8 mouse cellular contexts compared by ENCODE assay signal in genomic region chr1:181552533-181553410, GRCm38 (mm10). TPM values are rescaled to one million over a fixed set of nuclear protein-coding genes. Genes with fewer than 3 reads are reported as not detected.
DNase-seq lines count a peak whose midpoint lies in the region; ATAC-seq lines count a peak whose summit lies in the region.

No protein-coding gene starts in this region.

- no peaks in the 10 kb centered on the region for H3K9me3 ChIP-seq in forebrain, embryonic 13.5 days (replicated peaks)
- no peaks in the 10 kb centered on the region for H3K9me3 ChIP-seq in forebrain, embryonic 10.5 days

- peaks cover 8% of the 10 kb centered on the region; the same call in 1 of the 2 replicates for H3K4me1 ChIP-seq in forebrain, embryonic 13.5 days
- peaks cover 10% of the 10 kb centered on the region for H3K4me1 ChIP-seq in forebrain, embryonic 10.5 days

- H3K27me3 ChIP-seq in forebrain, embryonic 13.5 days: no peaks in the 10 kb centered on the region
- no peaks in the 10 kb centered on the region for H3K27me3 ChIP-seq in forebrain, embryonic 10.5 days (ENCODE audit: poor library complexity, severe bottlenecking)

- no peak overlapping the region for H3K9ac ChIP-seq in forebrain, embryonic 13.5 days

- DNase-seq in forebrain, embryonic 10.5 days (ENCODE audit: extremely low spot score, low spot score): no peak
- DNase-seq in right cerebral cortex, adult 2 months (ENCODE audit: low spot score in 2 of 2): peak; percentile 28 to 30
- DNase-seq in right cerebral cortex, postnatal 14 days: no peak
- no peak for DNase-seq in thymus, postnatal 14 days
- DNase-seq in kidney, postnatal 4 days: no peak
- DNase-seq in gastrocnemius, adult 8-10 months (ENCODE audit: low spot score in 2 of 2): no peak

- WGBS in forebrain, embryonic 13.5 days: 46% methylated on average over 10 of the region's 10 CpGs
- WGBS in forebrain, embryonic 10.5 days: 53% methylated on average over 10 of the region's 10 CpGs

- no peak overlapping the region for H3K27ac ChIP-seq in forebrain, embryonic 13.5 days
- no peak overlapping the region for H3K27ac ChIP-seq in forebrain, embryonic 10.5 days

- ATAC-seq in forebrain, embryonic 13.5 days: peak; percentile 58; the same call in 1 of the 2 replicates
- ATAC-seq in megakaryocyte, adult 5-6 weeks (ENCODE audit: poor library complexity, severe bottlenecking): peak; percentile 90

- H3K4me2 ChIP-seq in forebrain, embryonic 13.5 days: no peak overlapping the region

- H3K4me3 ChIP-seq in forebrain, embryonic 13.5 days: no peak overlapping the region
- no peak overlapping the region for H3K4me3 ChIP-seq in forebrain, embryonic 10.5 days

- H3K36me3 ChIP-seq in forebrain, embryonic 13.5 days (ENCODE audit: poor library complexity, severe bottlenecking): no peaks in the 10 kb centered on the region
- no peaks in the 10 kb centered on the region for H3K36me3 ChIP-seq in forebrain, embryonic 10.5 days (replicated peaks)

RNA-seq across cellular contexts. Expression of gene Dnah14, which starts 23.6 kb away (rescaled TPM):
- polyA plus RNA-seq in forebrain, embryonic 13.5 days (2015; fragmentation: Nextera tagmentation; extraction: Ambion mirVana): 1.4 and 2.0 TPM in 2 replicates
- 2.0 and 2.3 TPM in 2 replicates for polyA plus RNA-seq in forebrain, embryonic 10.5 days (2016; fragmentation: Nextera tagmentation; extraction: Ambion mirVana)
- 0.09 TPM in 1 of 2 replicates, not detected in the other for total RNA-seq in megakaryocyte, adult 5-6 weeks (2015)
- 2.9 and 3.0 TPM in 2 replicates for total RNA-seq in megakaryocyte, adult 5-6 weeks (2017)
- not detected for total RNA-seq in gastrocnemius, adult 8-10 months (2022)

RNA-seq across cellular contexts. Expression of gene Ccdc121, which starts 41.5 kb away (rescaled TPM):
- not detected in 2 replicates for polyA plus RNA-seq in forebrain, embryonic 13.5 days (2015; fragmentation: Nextera tagmentation; extraction: Ambion mirVana)
- 0.09 TPM in 1 of 2 replicates, not detected in the other for polyA plus RNA-seq in forebrain, embryonic 10.5 days (2016; fragmentation: Nextera tagmentation; extraction: Ambion mirVana)
- total RNA-seq in megakaryocyte, adult 5-6 weeks (2015): not detected in 2 replicates
- total RNA-seq in megakaryocyte, adult 5-6 weeks (2017): not detected in 2 replicates
- total RNA-seq in gastrocnemius, adult 8-10 months (2022): not detected

Comparison
In these comparisons a context has a peak if more than half of its experiments do, and no peak if none do; other contexts are left out.
1. DNase-seq: peak in right cerebral cortex, adult 2 months (2 of 2); none in forebrain, embryonic 10.5 days (single experiment), right cerebral cortex, postnatal 14 days (single experiment), thymus, postnatal 14 days (single experiment), kidney, postnatal 4 days (0 of 2) and gastrocnemius, adult 8-10 months (0 of 2).